Mouse (Mus musculus): ENCODE measurements around the gene Pld5. TPM values are rescaled to one million over a fixed set of nuclear protein-coding genes. Genes with fewer than 3 reads are reported as not detected.

Pld5 gene
- total RNA-seq (2021), result 1 to 10 TPM in 1 of 2 experiments, under 1 TPM in 1; 0.93 to 1.4 TPM
- long read RNA-seq, experiment 1, partial matches to known transcripts, result 0 of 1 reads
- long read RNA-seq, experiment 1, other reads (novel, unspliced or antisense), result 1 of 1 reads
- long read RNA-seq, experiment 2, partial matches to known transcripts, result 0 of 1 reads
- long read RNA-seq, experiment 2, other reads (novel, unspliced or antisense), result 1 of 1 reads

- peak in 1 of 2 experiments; percentile 3 for DNase-seq (ENCODE audit: low spot score in 2 of 2)
These were observed at the start of gene Pld5 for GRCm38 (mm10) chr1:176274667-176275610. TSS of gene Pld5 (minus strand) at chr1:176275312.

- no peak for DNase-seq (ENCODE audit: low spot score in 2 of 2)
These were observed 40.0 kb upstream of the Pld5 start for GRCm38 (mm10) chr1:176315063-176315462.

DNA sequence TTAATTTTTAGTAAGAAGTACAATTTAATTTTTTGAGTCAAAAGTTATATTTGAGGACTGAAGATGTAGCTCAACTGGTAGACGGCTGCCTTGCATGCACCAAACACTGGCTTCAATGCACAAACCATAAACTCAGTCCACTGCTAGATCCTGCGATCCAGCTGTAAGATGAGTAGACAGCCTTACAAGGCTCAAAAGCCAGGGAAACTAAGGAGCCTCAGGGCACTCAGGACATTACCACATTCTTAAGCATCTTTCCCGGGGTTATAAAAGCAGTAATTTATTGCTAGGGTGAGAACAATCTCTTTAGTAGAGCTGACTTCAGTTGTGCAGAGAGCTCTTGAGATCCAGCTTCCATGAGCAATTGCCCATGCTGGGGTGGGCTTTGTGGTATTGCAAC is 35.1 kb upstream of the Pld5 start:
- DNase-seq (ENCODE audit: low spot score in 2 of 2), result no peak

GRCm38 (mm10) chr1:176289396-176289795 is 14.3 kb upstream of the Pld5 start:
- DNase-seq (ENCODE audit: low spot score in 2 of 2), result no peak

- DNase-seq (ENCODE audit: low spot score in 2 of 2), result no peak
These were observed 484 bp upstream of the Pld5 start for GRCm38 (mm10) chr1:176275611-176275980.

- DNase-seq (ENCODE audit: low spot score in 2 of 2), result no peak
These were observed 26.4 kb downstream of the Pld5 start for GRCm38 (mm10) chr1:176248717-176249030.

DNA sequence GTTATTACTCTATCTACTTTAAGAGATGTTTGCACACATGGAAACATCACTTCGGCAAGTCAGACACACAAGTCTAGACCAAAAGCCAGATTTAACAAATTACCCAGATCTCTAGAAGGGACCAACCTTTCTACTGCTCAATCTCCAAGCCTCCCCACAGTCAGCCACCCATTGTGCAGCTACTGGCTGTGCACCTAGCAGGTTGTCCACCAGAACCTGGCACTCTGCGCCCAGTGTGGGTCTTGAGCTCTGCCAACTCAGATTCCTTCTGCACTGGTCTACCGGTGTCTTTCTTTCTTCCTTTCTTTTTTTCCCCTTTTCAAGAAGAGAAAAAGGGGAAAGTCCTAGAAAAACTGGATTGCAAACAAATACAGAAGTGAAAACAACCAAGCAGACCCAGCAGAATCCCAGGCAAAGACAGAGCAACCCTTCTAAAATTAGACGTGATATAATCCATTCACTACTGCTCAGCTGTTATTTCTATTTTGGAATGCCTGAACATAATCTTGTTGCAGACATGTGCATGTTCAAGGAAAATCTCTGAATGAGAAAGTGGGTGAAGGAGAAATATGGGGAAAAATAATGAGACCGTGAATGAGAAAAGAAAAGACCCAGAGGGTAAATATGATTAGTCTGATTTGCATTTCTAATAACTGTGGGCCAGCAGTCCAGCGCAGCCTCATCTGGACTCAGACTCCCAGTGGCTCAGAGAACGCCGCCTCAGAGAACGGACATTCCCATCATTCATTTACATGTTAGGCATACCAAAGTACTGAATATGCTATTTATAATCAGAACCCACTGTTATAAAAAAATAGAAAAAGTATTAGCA is 27.0 kb downstream of the Pld5 start:
- no peak for DNase-seq (ENCODE audit: low spot score in 2 of 2)

GRCm38 (mm10) chr1:176239199-176239598 is 35.9 kb downstream of the Pld5 start:
- DNase-seq (ENCODE audit: low spot score in 2 of 2), result no peak

GRCm38 (mm10) chr1:176223794-176224193 is 51.3 kb downstream of the Pld5 start:
- DNase-seq (ENCODE audit: low spot score in 2 of 2), result no peak

DNA sequence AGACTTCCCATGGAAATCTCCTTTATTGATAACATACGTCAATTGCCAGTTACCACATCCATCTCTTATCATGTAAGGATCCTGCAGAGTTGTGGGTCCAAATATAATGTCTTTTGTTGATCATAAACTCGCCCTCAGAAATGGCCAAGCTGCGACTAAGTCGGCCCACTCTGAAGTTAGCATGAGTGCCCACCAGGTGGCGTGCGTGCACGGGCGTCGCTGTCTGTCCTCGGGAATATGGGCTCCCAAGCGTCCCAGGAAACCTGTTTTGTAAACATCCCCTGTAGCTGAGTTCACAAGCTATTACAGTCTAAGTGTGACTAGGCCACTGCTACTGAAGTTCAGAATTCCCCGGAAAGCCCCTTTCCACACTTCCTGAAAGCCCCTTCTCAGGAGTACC is 51.9 kb downstream of the Pld5 start:
- peak; percentile 21 to 32 for DNase-seq (ENCODE audit: low spot score in 2 of 2)

DNA sequence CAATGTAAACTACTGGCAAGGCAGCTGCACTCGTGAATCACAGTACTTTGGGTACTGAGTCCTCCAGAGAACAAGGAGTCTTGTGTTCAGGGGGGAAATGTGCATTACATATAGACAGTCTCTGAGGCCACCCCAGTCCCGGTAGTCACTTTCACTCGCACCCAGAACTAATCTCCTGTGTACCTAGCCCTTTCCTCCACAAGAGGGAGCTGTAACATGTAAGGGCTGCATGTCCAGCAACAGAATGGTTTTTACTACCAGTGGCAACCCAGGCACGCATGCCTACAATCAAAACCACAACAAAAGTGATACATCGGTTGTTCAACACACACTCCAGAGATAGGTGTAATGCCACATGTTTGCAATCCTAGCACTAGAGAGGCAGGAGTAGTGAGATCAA is 56.9 kb downstream of the Pld5 start:
- no peak for DNase-seq (ENCODE audit: low spot score in 2 of 2)

- peak in 1 of 2 experiments; percentile 3 for DNase-seq (ENCODE audit: low spot score in 2 of 2)
These were observed 61.4 kb downstream of the Pld5 start for GRCm38 (mm10) chr1:176213645-176214221.

- no peak for DNase-seq (ENCODE audit: low spot score in 2 of 2)
These were observed 62.0 kb downstream of the Pld5 start for GRCm38 (mm10) chr1:176212922-176213644.

- DNase-seq (ENCODE audit: low spot score in 2 of 2), result no peak
These were observed 64.3 kb downstream of the Pld5 start for GRCm38 (mm10) chr1:176210803-176211202.

GRCm38 (mm10) chr1:176208014-176208413 is 67.1 kb downstream of the Pld5 start:
- no peak for DNase-seq (ENCODE audit: low spot score in 2 of 2)

GRCm38 (mm10) chr1:176202360-176202759 is 72.8 kb downstream of the Pld5 start:
- no peak for DNase-seq (ENCODE audit: low spot score in 2 of 2)

GRCm38 (mm10) chr1:176197036-176197766 is 77.9 kb downstream of the Pld5 start:
- DNase-seq (ENCODE audit: low spot score in 2 of 2), result no peak

DNA sequence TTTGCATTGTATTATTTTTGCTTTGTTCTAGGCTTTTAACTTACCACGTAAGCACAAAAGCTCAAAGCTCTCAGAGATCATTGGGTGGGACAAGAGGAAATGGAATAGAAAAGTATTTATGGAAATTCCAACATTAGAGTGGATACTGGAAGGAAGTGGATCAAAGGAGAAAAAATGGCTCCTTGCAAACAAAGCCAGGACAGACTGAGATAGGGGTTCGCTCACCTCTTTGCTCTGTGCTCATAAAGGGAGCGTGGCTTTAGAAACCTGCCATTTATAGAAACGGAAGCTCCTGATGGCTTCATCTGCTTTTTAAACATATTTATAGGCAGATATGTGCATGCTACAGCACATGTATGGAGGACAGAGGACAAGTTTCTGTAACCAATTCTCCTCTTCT is 78.8 kb downstream of the Pld5 start:
- no peak for DNase-seq (ENCODE audit: low spot score in 2 of 2)

DNA sequence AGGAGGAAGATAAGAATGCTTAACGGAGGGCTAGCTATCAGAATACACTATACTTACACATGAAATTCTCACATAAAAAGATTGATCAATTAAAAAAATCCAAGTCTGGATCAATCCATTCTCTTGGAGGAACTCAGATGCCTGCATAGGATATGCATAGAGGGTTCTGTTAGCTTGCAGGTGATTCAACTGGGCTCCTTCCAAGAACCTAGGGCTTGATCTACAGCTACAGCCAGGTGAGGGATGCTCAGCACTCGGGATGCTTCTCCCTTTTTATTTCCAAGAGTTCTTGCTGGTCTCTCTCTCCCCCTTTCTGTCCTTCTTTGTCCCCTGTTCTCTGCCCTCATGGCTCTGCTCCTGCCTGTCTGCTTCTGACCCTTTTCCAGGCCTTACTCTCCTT is 80.4 kb downstream of the Pld5 start:
- DNase-seq (ENCODE audit: low spot score in 2 of 2), result no peak

GRCm38 (mm10) chr1:176183991-176184390 is 91.1 kb downstream of the Pld5 start:
- DNase-seq (ENCODE audit: low spot score in 2 of 2), result no peak

Measured in adrenal gland, postnatal 4 days (tissue).